Mouse (Mus musculus) neural tube, embryonic 11.5 days (tissue): ENCODE measurements at regions not wholly inside any gene's neighbourhood (a gene's known extent, or its start where the extent isn't known, plus 50 kb on each side); places are given as distances from the start of the nearest gene placed in this dataset.

Experiments used
- ATAC-seq: fragments of 200-750 bp; cut with Nextera tagmentation; 2 replicates; pipeline ENCODE4 v1.8.0; 2017; ENCODE audit warnings: moderate number of reproducible peaks, mild to moderate bottlenecking, moderate TSS enrichment, moderate library complexity; ENCODE audit not compliant: insufficient read depth, low FRiP score, low TSS enrichment
- DNase-seq: peaks from one replicate; pipeline ENCODE4 v3.0.0-alpha.2; 2015; ENCODE audit warnings: low spot score
- H3K27ac ChIP-seq: fragments of 300-500 bp; sonication (generic); 2 replicates; pipeline ENCODE4 v1.5.1; 2014; ENCODE audit warnings: low read depth, mild to moderate bottlenecking, low read length
- H3K27me3 ChIP-seq: fragments of 300-500 bp; sonication (generic); 2 replicates; pipeline ENCODE4 v1.6.1; 2014; ENCODE audit warnings: mild to moderate bottlenecking, low read length, mixed read lengths; ENCODE audit not compliant: control insufficient read depth, insufficient read depth
- H3K36me3 ChIP-seq: fragments of 300-500 bp; sonication (generic); 2 replicates; pipeline ENCODE4 v1.6.1; 2014; ENCODE audit warnings: mild to moderate bottlenecking, low read length, moderate library complexity, mixed read lengths; ENCODE audit not compliant: control insufficient read depth, insufficient read depth
- H3K4me1 ChIP-seq: fragments of 300-500 bp; sonication (generic); 2 replicates; pipeline ENCODE4 v1.6.1; 2014; ENCODE audit warnings: low read length, mixed read lengths; ENCODE audit not compliant: control insufficient read depth, insufficient read depth
- H3K4me2 ChIP-seq: fragments of 300-500 bp; sonication (generic); 2 replicates; pipeline ENCODE4 v1.6.1; 2014; ENCODE audit warnings: low read depth, mild to moderate bottlenecking, moderate library complexity
- H3K4me3 ChIP-seq: fragments of 300-500 bp; sonication (generic); 2 replicates; pipeline ENCODE4 v1.5.1; 2014; ENCODE audit warnings: low read depth, low read length
- H3K9ac ChIP-seq: fragments of 300-500 bp; sonication (generic); 2 replicates; pipeline ENCODE4 v1.6.1; 2014; ENCODE audit warnings: mild to moderate bottlenecking, low read length
- H3K9me3 ChIP-seq: fragments of 300-500 bp; sonication (generic); 2 replicates; pipeline ENCODE4 v1.6.1; 2016; ENCODE audit warnings: low read length; ENCODE audit not compliant: control insufficient read depth
- WGBS: fragments of 180-500 bp; shearing (Covaris S2); extraction: QIAGEN DNeasy Blood & Tissue Kit; methylation state at CpG from one replicate; pipeline ENCODE4 v1.1.7; 2014; 5-methylcytosine and 5-hydroxymethylcytosine counted together

- no peak overlapping the region for H3K9ac ChIP-seq
- H3K4me3 ChIP-seq = no peak overlapping the region
- H3K27ac ChIP-seq = no peak overlapping the region
- 49% methylated on average over 3 of the region's 3 CpGs for WGBS
- H3K9me3 ChIP-seq = no peaks in the 10 kb centered on the region
- no peak for ATAC-seq
- H3K4me2 ChIP-seq = no peak overlapping the region
- H3K36me3 ChIP-seq = no peaks in the 10 kb centered on the region
- H3K4me1 ChIP-seq = no peaks in the 10 kb centered on the region
- no peak for DNase-seq
- no peaks in the 10 kb centered on the region for H3K27me3 ChIP-seq
Measured at GRCm38 (mm10) chr7:145067366-145067765, 127.6 kb upstream of the Ccnd1 start.

- ATAC-seq (no peak), DNase-seq (no peak)
- Histone ChIP-seq H3K36me3 (no peaks in the 10 kb centered on the region), H3K9me3 (no peaks in the 10 kb centered on the region), H3K27me3 (no peaks in the 10 kb centered on the region), H3K4me3 (no peak overlapping the region), H3K4me2 (no peak overlapping the region), H3K4me1 (no peaks in the 10 kb centered on the region), H3K27ac (no peak overlapping the region), H3K9ac (no peak overlapping the region)
- WGBS = 54% methylated on average over 7 of the region's 7 CpGs
Measured at GRCm38 (mm10) chr7:145056320-145056719, 116.6 kb upstream of the Ccnd1 start.

GRCm38 (mm10) chr7:145051616-145052015 lies 111.9 kb upstream of the Ccnd1 start:
- no peak overlapping the region for H3K9ac ChIP-seq
- DNase-seq (no peak), ATAC-seq (no peak)
- no peaks in the 10 kb centered on the region for H3K27me3 ChIP-seq
- no peak overlapping the region for H3K4me3 ChIP-seq
- H3K9me3 ChIP-seq = no peaks in the 10 kb centered on the region
- no peak overlapping the region for H3K27ac ChIP-seq
- H3K36me3 ChIP-seq = no peaks in the 10 kb centered on the region
- H3K4me2 ChIP-seq = no peak overlapping the region
- H3K4me1 ChIP-seq = no peaks in the 10 kb centered on the region

GRCm38 (mm10) chr7:145050729-145051128 lies 111.0 kb upstream of the Ccnd1 start:
- H3K4me1 ChIP-seq = no peaks in the 10 kb centered on the region
- no peak for ATAC-seq
- H3K4me3 ChIP-seq = no peak overlapping the region
- H3K36me3 ChIP-seq = no peaks in the 10 kb centered on the region
- H3K27me3 ChIP-seq = no peaks in the 10 kb centered on the region
- no peak overlapping the region for H3K9ac ChIP-seq
- 84% methylated on average over 3 of the region's 3 CpGs for WGBS
- no peak overlapping the region for H3K27ac ChIP-seq
- H3K4me2 ChIP-seq = no peak overlapping the region
- no peaks in the 10 kb centered on the region for H3K9me3 ChIP-seq
- DNase-seq = no peak

GRCm38 (mm10) chr7:145048481-145048877 lies 108.8 kb upstream of the Ccnd1 start:
- H3K27ac ChIP-seq = no peak overlapping the region
- no peaks in the 10 kb centered on the region for H3K4me1 ChIP-seq
- 88% methylated on average over 5 of the region's 5 CpGs for WGBS
- H3K9me3 ChIP-seq = no peaks in the 10 kb centered on the region
- DNase-seq (no peak), ATAC-seq (no peak)
- no peaks in the 10 kb centered on the region for H3K27me3 ChIP-seq
- H3K4me3 ChIP-seq = no peak overlapping the region
- H3K9ac ChIP-seq = no peak overlapping the region
- no peak overlapping the region for H3K4me2 ChIP-seq
- no peaks in the 10 kb centered on the region for H3K36me3 ChIP-seq

GRCm38 (mm10) chr7:145047771-145048480 lies 108.2 kb upstream of the Ccnd1 start:
- Histone ChIP-seq H3K4me3 (no peak overlapping the region), H3K27me3 (no peaks in the 10 kb centered on the region), H3K4me1 (no peaks in the 10 kb centered on the region), H3K9ac (no peak overlapping the region), H3K9me3 (no peaks in the 10 kb centered on the region), H3K27ac (no peak overlapping the region), H3K36me3 (no peaks in the 10 kb centered on the region), H3K4me2 (no peak overlapping the region)
- DNase-seq (no peak), ATAC-seq (no peak)
- WGBS = 78% methylated on average over 7 of the region's 7 CpGs

GRCm38 (mm10) chr7:145045230-145045629 lies 105.5 kb upstream of the Ccnd1 start:
- Histone ChIP-seq H3K4me3 (no peak overlapping the region), H3K27ac (no peak overlapping the region), H3K36me3 (no peaks in the 10 kb centered on the region), H3K4me1 (no peaks in the 10 kb centered on the region), H3K4me2 (no peak overlapping the region), H3K27me3 (no peaks in the 10 kb centered on the region), H3K9me3 (no peaks in the 10 kb centered on the region), H3K9ac (no peak overlapping the region)
- ATAC-seq = no peak
- 50% methylated on average over 1 of the region's 1 CpGs for WGBS
- no peak for DNase-seq

GRCm38 (mm10) chr7:145043455-145044149 lies 103.9 kb upstream of the Ccnd1 start:
- DNase-seq (no peak), ATAC-seq (no peak)
- H3K4me2 ChIP-seq = no peak overlapping the region
- H3K36me3 ChIP-seq = no peaks in the 10 kb centered on the region
- no peak overlapping the region for H3K27ac ChIP-seq
- no peak overlapping the region for H3K9ac ChIP-seq
- WGBS = 62% methylated on average over 7 of the region's 7 CpGs
- no peak overlapping the region for H3K4me3 ChIP-seq
- H3K27me3 ChIP-seq = no peaks in the 10 kb centered on the region
- H3K4me1 ChIP-seq = no peaks in the 10 kb centered on the region
- H3K9me3 ChIP-seq = no peaks in the 10 kb centered on the region

- Histone ChIP-seq H3K4me2 (no peak overlapping the region), H3K4me1 (no peaks in the 10 kb centered on the region), H3K9ac (no peak overlapping the region), H3K27ac (no peak overlapping the region), H3K27me3 (no peaks in the 10 kb centered on the region), H3K36me3 (no peaks in the 10 kb centered on the region), H3K9me3 (no peaks in the 10 kb centered on the region), H3K4me3 (no peak overlapping the region)
- ATAC-seq = no peak
- DNase-seq = no peak
- WGBS = 81% methylated on average over 8 of the region's 8 CpGs
Measured at GRCm38 (mm10) chr7:145040871-145041270, 101.1 kb upstream of the Ccnd1 start.
